Mouse (Mus musculus) brain, embryonic 14.5 days (tissue): Measurements from ENCODE around the gene Btnl9.

ENCODE experiments used
- CTCF ChIP-seq: fragments of 200-500 bp; IDR thresholded peaks from 2 replicates; pipeline ENCODE4 v1.5.1; 2012; ENCODE audit warnings: inconsistent platforms, mild to moderate bottlenecking, moderate library complexity, borderline replicate concordance; ENCODE audit not compliant: insufficient read depth, insufficient read length; ENCODE audit errors: extremely low read depth
- POLR2A ChIP-seq: fragments of 200-500 bp; IDR thresholded peaks from 2 replicates; pipeline ENCODE4 v1.6.1; 2012; ENCODE audit warnings: mild to moderate bottlenecking, inconsistent platforms, borderline replicate concordance; ENCODE audit not compliant: poor library complexity, insufficient read depth, insufficient read length, severe bottlenecking; ENCODE audit errors: extremely low read depth

DNA sequence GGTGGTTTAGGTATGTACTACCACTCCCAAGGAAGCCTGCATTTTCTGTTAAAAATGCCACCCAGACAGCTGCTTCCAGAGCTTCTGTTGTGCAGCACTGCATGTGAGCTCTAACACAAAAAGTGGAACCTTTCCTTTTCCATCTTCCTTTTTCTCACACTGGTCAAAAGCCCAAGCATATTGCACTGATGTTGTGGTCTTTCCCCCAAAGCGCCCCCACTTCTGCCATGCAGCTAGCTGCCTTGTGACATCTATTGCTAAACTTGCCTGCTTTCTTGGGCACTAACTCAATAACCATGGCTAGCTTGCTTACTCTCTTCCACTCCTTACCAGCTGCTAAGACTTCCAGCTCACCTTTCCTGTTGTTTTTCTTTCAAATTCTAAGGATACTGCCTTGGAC, 37.5 kb upstream of the Btnl9 start:
- no peak for TF ChIP-seq CTCF
- TF ChIP-seq POLR2A = no peak
